Mouse (Mus musculus): Measurements from ENCODE around the gene Gm379.

The Gm379 gene

GRCm38 (mm10) chrX:108664885-108665284, at the start of gene Gm379:
Gene Gm379, minus strand, starts transcription at chrX:108664891.
- no peak for DNase-seq (ENCODE audit: low read depth)

GRCm38 (mm10) chrX:108704312-108704711, 39.6 kb upstream of the Gm379 start:
- no peak for DNase-seq (ENCODE audit: low read depth)

GRCm38 (mm10) chrX:108668868-108669267, 4.2 kb upstream of the Gm379 start:
- no peak for DNase-seq (ENCODE audit: low read depth)

- DNase-seq (ENCODE audit: low read depth): no peak
Measured at GRCm38 (mm10) chrX:108621991-108622390, 42.7 kb downstream of the Gm379 start.

- no peak for DNase-seq (ENCODE audit: low read depth)
Measured at GRCm38 (mm10) chrX:108620886-108621285, 43.8 kb downstream of the Gm379 start.

All from induced T-regulatory cell, adult 2 months (primary cell).